9 mouse cellular contexts compared by ENCODE assay signal in genomic region chr11:5096480-5097020, GRCm38 (mm10). TPM values are rescaled to one million over a fixed set of nuclear protein-coding genes. Genes with fewer than 3 reads are reported as not detected.
A peak's percentile ranks its signal among the peaks of the same experiment; 100 is the strongest.
DNase-seq lines count a peak whose midpoint lies in the region; ATAC-seq and TF ChIP-seq lines count a peak whose summit lies in the region.
"Had no signal": no experiment of that assay in that cellular context is flagged by ENCODE, and none has a peak within 500 bp of the region (broad histone marks: within the 10 kb centered on the region; RNA-seq: fewer than 3 reads in every experiment).

No protein-coding gene starts in this region.

- ATAC-seq in heart, embryonic 11.5 days (replicated peaks; ENCODE audit: insufficient number of reproducible peaks, low FRiP score, low TSS enrichment): no peak
- no peak for ATAC-seq in forebrain, postnatal 0 days
- no peak for ATAC-seq in liver, embryonic 16.5 days (ENCODE audit: low read depth)

- intact Hi-C loops in heart, postnatal 36 days (cut with DNase I): loop anchor here (10.0 kb wide), 1 partner anchor 1002 kb away; the partner anchor contains the start of gene Mtfp1

- peak overlapping the region; percentile 70 for H3K4me2 ChIP-seq in heart, embryonic 11.5 days
- peak overlapping the region; percentile 75 for H3K4me2 ChIP-seq in forebrain, postnatal 0 days (ENCODE audit: low read depth)
- H3K4me2 ChIP-seq in liver, embryonic 16.5 days (ENCODE audit: low read depth, low read length): peak overlapping the region; percentile 71

- peak overlapping the region; percentile 96 for H3K4me3 ChIP-seq in heart, embryonic 11.5 days (ENCODE audit: low read depth, low read length)
- H3K4me3 ChIP-seq in ES-Bruce4 (ENCODE audit: low read depth, low read length): no peak overlapping the region
- H3K4me3 ChIP-seq in forebrain, postnatal 0 days (ENCODE audit: low read depth, low read length): peak overlapping the region; percentile 93
- H3K4me3 ChIP-seq in liver, embryonic 16.5 days (ENCODE audit: low read depth, low read length): peak overlapping the region; percentile 98

- H3K9me3 ChIP-seq in heart, embryonic 11.5 days (replicated peaks; ENCODE audit: control insufficient read depth, low read length): no peaks in the 10 kb centered on the region
- no peaks in the 10 kb centered on the region for H3K9me3 ChIP-seq in ES-Bruce4 (replicated peaks; ENCODE audit: control insufficient read depth, insufficient read depth, low read length, poor library complexity, severe bottlenecking)
- H3K9me3 ChIP-seq in forebrain, postnatal 0 days (ENCODE audit: low read length): no peaks in the 10 kb centered on the region
- no peaks in the 10 kb centered on the region for H3K9me3 ChIP-seq in liver, embryonic 16.5 days (replicated peaks; ENCODE audit: control insufficient read depth, low read length)

- TF ChIP-seq CTCF in ES-Bruce4 (IDR thresholded peaks at IDR 0.05; ENCODE audit: low read depth, low read length): no peak
- TF ChIP-seq CTCF in forebrain, postnatal 0 days (IDR thresholded peaks at IDR 0.05; ENCODE audit: low read depth): no peak

- 67% methylated on average over 8 of the region's 8 CpGs for WGBS in heart, embryonic 11.5 days (ENCODE audit: insufficient replicate concordance)
- 54% methylated on average over 8 of the region's 8 CpGs for WGBS in forebrain, postnatal 0 days
- 38% methylated on average over 8 of the region's 8 CpGs for WGBS in liver, embryonic 16.5 days (ENCODE audit: insufficient replicate concordance)

- no peak for TF ChIP-seq EP300 in ES-Bruce4 (IDR thresholded peaks at IDR 0.05; ENCODE audit: insufficient read depth, low read depth, low read length)

- no peak for TF ChIP-seq POLR2A in ES-Bruce4 (IDR thresholded peaks at IDR 0.05; ENCODE audit: insufficient read depth, low read length)

- peaks cover 7% of the 10 kb centered on the region; the same call in 1 of the 2 replicates for H3K36me3 ChIP-seq in heart, embryonic 11.5 days (ENCODE audit: control insufficient read depth, insufficient read depth, low read length)
- peaks cover 27% of the 10 kb centered on the region for H3K36me3 ChIP-seq in ES-Bruce4 (ENCODE audit: control insufficient read depth, insufficient read depth, low read length, poor library complexity, severe bottlenecking)
- H3K36me3 ChIP-seq in forebrain, postnatal 0 days (ENCODE audit: insufficient read depth): peaks cover 8% of the 10 kb centered on the region
- peaks cover 17% of the 10 kb centered on the region for H3K36me3 ChIP-seq in liver, embryonic 16.5 days (ENCODE audit: control insufficient read depth, insufficient read depth)

- H3K9ac ChIP-seq in heart, embryonic 11.5 days (ENCODE audit: low read depth, low read length): peak overlapping the region; percentile 99; the same call in 1 of the 2 replicates
- peak overlapping the region; percentile 99 for H3K9ac ChIP-seq in ES-Bruce4 (ENCODE audit: low read depth, poor library complexity, severe bottlenecking)
- H3K9ac ChIP-seq in forebrain, postnatal 0 days: no peak overlapping the region
- H3K9ac ChIP-seq in liver, embryonic 16.5 days (ENCODE audit: low read depth, low read length): peak overlapping the region; percentile 98

- no peak for DNase-seq in heart, postnatal 36 days
- DNase-seq in forebrain, postnatal 0 days: no peak
- DNase-seq in urinary bladder, adult 18-20 months (ENCODE audit: low spot score in 2 of 2): no peak
- no peak for DNase-seq in spleen, postnatal 10 days (ENCODE audit: low spot score in 2 of 2)
- DNase-seq in right cerebral cortex, postnatal 25 days: no peak
- DNase-seq: lung, postnatal 36 days had no signal

- H3K27ac ChIP-seq in heart, embryonic 11.5 days (ENCODE audit: low read depth, low read length): no peak overlapping the region
- H3K27ac ChIP-seq in ES-Bruce4 (ENCODE audit: insufficient read depth, low read length): no peak overlapping the region
- H3K27ac ChIP-seq in forebrain, postnatal 0 days (ENCODE audit: low read depth, low read length): no peak overlapping the region
- H3K27ac ChIP-seq in liver, embryonic 16.5 days (ENCODE audit: low read length): no peak overlapping the region

- H3K27me3 ChIP-seq in heart, embryonic 11.5 days (ENCODE audit: control insufficient read depth, insufficient read depth, low read length): no peaks in the 10 kb centered on the region
- no peaks in the 10 kb centered on the region for H3K27me3 ChIP-seq in ES-Bruce4 (ENCODE audit: control insufficient read depth, insufficient read depth, low read length, poor library complexity, severe bottlenecking)
- H3K27me3 ChIP-seq in forebrain, postnatal 0 days (ENCODE audit: insufficient read depth, low read length): no peaks in the 10 kb centered on the region
- H3K27me3 ChIP-seq in liver, embryonic 16.5 days (ENCODE audit: control insufficient read depth, insufficient read depth, low read depth, low read length): no peaks in the 10 kb centered on the region

- peaks cover 25% of the 10 kb centered on the region for H3K4me1 ChIP-seq in heart, embryonic 11.5 days (ENCODE audit: control insufficient read depth, insufficient read depth, low read length)
- peaks cover 3% of the 10 kb centered on the region for H3K4me1 ChIP-seq in ES-Bruce4 (ENCODE audit: control insufficient read depth, insufficient read depth, low read length)
- H3K4me1 ChIP-seq in forebrain, postnatal 0 days (ENCODE audit: insufficient read depth): peaks cover 16% of the 10 kb centered on the region; the same call in 1 of the 2 replicates
- H3K4me1 ChIP-seq in liver, embryonic 16.5 days (ENCODE audit: control insufficient read depth, low read depth, low read length): peaks cover 28% of the 10 kb centered on the region

RNA-seq across cellular contexts. Expression of gene Rhbdd3, which starts 2.2 kb away (rescaled TPM):
- polyA plus RNA-seq in heart, embryonic 11.5 days (2014; fragmentation: Nextera tagmentation; extraction: Ambion mirVana): 23.5 and 25.7 TPM in 2 replicates
- 10 to 100 TPM; 21.0 to 28.1 TPM for total RNA-seq in heart, postnatal 36 days (2021)
- polyA plus RNA-seq in ES-Bruce4 (2011; ENCODE audit: insufficient read depth, insufficient read length, low read depth, missing spikeins): 18.3 and 20.3 TPM in 2 replicates
- 31.0 and 34.5 TPM in 2 replicates for total RNA-seq in forebrain, postnatal 0 days (2014; rRNA removed)
- 33.3 and 36.6 TPM in 2 replicates for polyA plus RNA-seq in forebrain, postnatal 0 days (2015; fragmentation: Nextera tagmentation; extraction: Ambion mirVana)
- 11.1 TPM in 2 replicates for polyA plus RNA-seq in liver, embryonic 16.5 days (2015; fragmentation: Nextera tagmentation; extraction: Ambion mirVana)

RNA-seq across cellular contexts. Expression of gene Ewsr1, which starts 2.5 kb away (rescaled TPM):
- polyA plus RNA-seq in heart, embryonic 11.5 days (2014; fragmentation: Nextera tagmentation; extraction: Ambion mirVana): 255 and 322 TPM in 2 replicates
- 10 to 100 TPM; 85.9 to 93.8 TPM for total RNA-seq in heart, postnatal 36 days (2021)
- polyA plus RNA-seq in ES-Bruce4 (2011; ENCODE audit: insufficient read depth, insufficient read length, low read depth, missing spikeins): 1,045 and 1,093 TPM in 2 replicates
- 271 and 355 TPM in 2 replicates for total RNA-seq in forebrain, postnatal 0 days (2014; rRNA removed)
- 362 and 390 TPM in 2 replicates for polyA plus RNA-seq in forebrain, postnatal 0 days (2015; fragmentation: Nextera tagmentation; extraction: Ambion mirVana)
- polyA plus RNA-seq in liver, embryonic 16.5 days (2015; fragmentation: Nextera tagmentation; extraction: Ambion mirVana): 232 and 241 TPM in 2 replicates

RNA-seq across cellular contexts. Expression of gene Gas2l1, which starts 31.4 kb away (rescaled TPM):
- polyA plus RNA-seq in heart, embryonic 11.5 days (2014; fragmentation: Nextera tagmentation; extraction: Ambion mirVana): 23.2 and 26.3 TPM in 2 replicates
- total RNA-seq in heart, postnatal 36 days (2021): 10 to 100 TPM; 17.5 to 18.7 TPM
- polyA plus RNA-seq in ES-Bruce4 (2011; ENCODE audit: insufficient read depth, insufficient read length, low read depth, missing spikeins): 28.4 and 31.8 TPM in 2 replicates
- 25.9 and 30.7 TPM in 2 replicates for total RNA-seq in forebrain, postnatal 0 days (2014; rRNA removed)
- polyA plus RNA-seq in forebrain, postnatal 0 days (2015; fragmentation: Nextera tagmentation; extraction: Ambion mirVana): 18.7 and 23.3 TPM in 2 replicates
- 8.4 and 9.4 TPM in 2 replicates for polyA plus RNA-seq in liver, embryonic 16.5 days (2015; fragmentation: Nextera tagmentation; extraction: Ambion mirVana)

RNA-seq across cellular contexts. Expression of gene Rasl10a, which starts 38.6 kb away (rescaled TPM):
- 0.92 and 1.1 TPM in 2 replicates for polyA plus RNA-seq in heart, embryonic 11.5 days (2014; fragmentation: Nextera tagmentation; extraction: Ambion mirVana)
- total RNA-seq in heart, postnatal 36 days (2021): 1 to 10 TPM; 5.1 to 9.5 TPM
- polyA plus RNA-seq in ES-Bruce4 (2011; ENCODE audit: insufficient read depth, insufficient read length, low read depth, missing spikeins): 4.2 and 4.4 TPM in 2 replicates
- 2.3 and 6.8 TPM in 2 replicates for total RNA-seq in forebrain, postnatal 0 days (2014; rRNA removed)
- polyA plus RNA-seq in forebrain, postnatal 0 days (2015; fragmentation: Nextera tagmentation; extraction: Ambion mirVana): 4.5 and 5.3 TPM in 2 replicates
- polyA plus RNA-seq in liver, embryonic 16.5 days (2015; fragmentation: Nextera tagmentation; extraction: Ambion mirVana): 0.27 and 0.36 TPM in 2 replicates

RNA-seq across cellular contexts. Expression of gene Emid1, which starts 55.5 kb away (rescaled TPM):
- polyA plus RNA-seq in heart, embryonic 11.5 days (2014; fragmentation: Nextera tagmentation; extraction: Ambion mirVana): 6.8 and 8.6 TPM in 2 replicates
- 1 to 10 TPM; 2.1 to 3.8 TPM for total RNA-seq in heart, postnatal 36 days (2021)
- 5.9 and 6.7 TPM in 2 replicates for polyA plus RNA-seq in ES-Bruce4 (2011; ENCODE audit: insufficient read depth, insufficient read length, low read depth, missing spikeins)
- 16.4 and 22.8 TPM in 2 replicates for total RNA-seq in forebrain, postnatal 0 days (2014; rRNA removed)
- 28.5 and 34.2 TPM in 2 replicates for polyA plus RNA-seq in forebrain, postnatal 0 days (2015; fragmentation: Nextera tagmentation; extraction: Ambion mirVana)
- polyA plus RNA-seq in liver, embryonic 16.5 days (2015; fragmentation: Nextera tagmentation; extraction: Ambion mirVana): 2.8 and 3.1 TPM in 2 replicates
